Mouse (Mus musculus) spleen, adult 2 months (tissue): ENCODE results near the gene Pde8b. TPM values are rescaled to one million over a fixed set of nuclear protein-coding genes. Genes with fewer than 3 reads are reported as not detected.

ENCODE experiments used
- DNase-seq, 2 experiments: peaks; one replicate each; pipeline versions ENCODE4 v3.0.0 to v3.0.0-alpha.2; 2012 to 2021; ENCODE audit warnings: low spot score in 2 of 2, low read depth in 1 of 2
- H3K27ac ChIP-seq: fragments of 200-500 bp; 2 replicates; pipeline ENCODE4 v1.5.1; 2012; ENCODE audit warnings: low read length, inconsistent platforms; ENCODE audit not compliant: insufficient read depth
- H3K27me3 ChIP-seq: fragments of 200-500 bp; 2 replicates; pipeline ENCODE4 v1.6.1; 2012; ENCODE audit warnings: mild to moderate bottlenecking, moderate library complexity, low read length, inconsistent platforms; ENCODE audit not compliant: control insufficient read depth, insufficient read depth
- H3K36me3 ChIP-seq: fragments of 200-500 bp; 2 replicates; pipeline ENCODE4 v1.6.1; 2012; ENCODE audit warnings: mild to moderate bottlenecking, low read length, inconsistent platforms; ENCODE audit not compliant: control insufficient read depth, insufficient read depth
- H3K4me1 ChIP-seq: fragments of 200-500 bp; 2 replicates; pipeline ENCODE4 v1.6.1; 2011; ENCODE audit warnings: inconsistent platforms; ENCODE audit not compliant: control insufficient read depth, insufficient read depth, insufficient read length
- H3K4me3 ChIP-seq: fragments of 200-500 bp; 2 replicates; pipeline ENCODE4 v1.5.1; 2011; ENCODE audit warnings: mild to moderate bottlenecking, inconsistent platforms; ENCODE audit not compliant: insufficient read depth, insufficient read length; ENCODE audit errors: extremely low read depth
- CTCF ChIP-seq: fragments of 200-500 bp; IDR thresholded peaks from 2 replicates; pipeline ENCODE4 v1.5.1; 2011; ENCODE audit warnings: mild to moderate bottlenecking, inconsistent platforms; ENCODE audit not compliant: insufficient read depth, insufficient read length, insufficient replicate concordance; ENCODE audit errors: extremely low read depth
- POLR2A ChIP-seq: fragments of 200-500 bp; IDR thresholded peaks from 2 replicates; pipeline ENCODE4 v1.6.1; 2011; ENCODE audit warnings: low read depth, low read length, inconsistent platforms
- WGBS: fragments of 180-500 bp; shearing (Covaris S2); methylation state at CpG from one replicate; pipeline ENCODE4 v1.1.7; 2018; 5-methylcytosine and 5-hydroxymethylcytosine counted together
- polyA plus RNA-seq: library from polyadenylated mRNA; depleted of rRNA; stranded (reverse); fragments of >200 nt; gene quantifications from 2 replicates; pipeline ENCODE4 v1.2.3, GENCODE M21; 2012

Pde8b gene
- polyA plus RNA-seq, 1 experiment = 0.71 TPM

GRCm38 (mm10) chr13:95120570-95120969 is 129.6 kb downstream of the Pde8b start:
- H3K36me3 ChIP-seq = no peaks in the 10 kb centered on the region
- TF ChIP-seq POLR2A (no peak), CTCF (no peak)
- WGBS = 95% methylated on average over 4 of the region's 4 CpGs
- no peak overlapping the region for H3K4me3 ChIP-seq
- no peaks in the 10 kb centered on the region for H3K27me3 ChIP-seq
- H3K4me1 ChIP-seq = no peaks in the 10 kb centered on the region
- H3K27ac ChIP-seq = no peak overlapping the region
- DNase-seq = no peak

DNA sequence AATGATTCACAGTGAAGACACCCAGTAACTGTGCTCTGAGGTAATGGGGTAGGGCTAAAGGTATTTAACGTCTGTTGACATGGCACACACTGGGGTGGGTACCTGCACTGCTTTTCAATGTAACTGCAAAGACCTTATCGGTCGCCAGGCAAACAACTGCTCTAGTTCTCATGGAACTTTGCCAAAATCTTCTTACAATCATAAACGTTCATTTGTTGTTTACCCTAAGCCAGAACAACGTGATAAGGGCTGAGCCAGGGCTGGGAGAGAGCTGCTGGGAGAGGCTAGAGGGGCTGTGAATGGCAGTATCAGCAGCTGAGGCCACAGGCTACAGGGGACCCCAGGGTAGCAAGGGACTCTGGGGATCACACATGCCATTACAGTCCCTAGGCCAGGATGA is 136.4 kb downstream of the Pde8b start:
- no peaks in the 10 kb centered on the region for H3K4me1 ChIP-seq
- no peak for TF ChIP-seq CTCF
- no peak for TF ChIP-seq POLR2A
- H3K27me3 ChIP-seq = no peaks in the 10 kb centered on the region
- H3K36me3 ChIP-seq = no peaks in the 10 kb centered on the region
- WGBS = 54% methylated on average over 5 of the region's 5 CpGs
- H3K27ac ChIP-seq = no peak overlapping the region
- no peak for DNase-seq
- H3K4me3 ChIP-seq = no peak overlapping the region

GRCm38 (mm10) chr13:95109555-95109954 is 140.6 kb downstream of the Pde8b start:
- no peaks in the 10 kb centered on the region for H3K4me1 ChIP-seq
- DNase-seq = no peak
- WGBS = 60% methylated on average over 3 of the region's 3 CpGs
- H3K36me3 ChIP-seq = no peaks in the 10 kb centered on the region
- no peak overlapping the region for H3K27ac ChIP-seq
- H3K4me3 ChIP-seq = no peak overlapping the region
- no peaks in the 10 kb centered on the region for H3K27me3 ChIP-seq
- TF ChIP-seq POLR2A (no peak), CTCF (no peak)

DNA sequence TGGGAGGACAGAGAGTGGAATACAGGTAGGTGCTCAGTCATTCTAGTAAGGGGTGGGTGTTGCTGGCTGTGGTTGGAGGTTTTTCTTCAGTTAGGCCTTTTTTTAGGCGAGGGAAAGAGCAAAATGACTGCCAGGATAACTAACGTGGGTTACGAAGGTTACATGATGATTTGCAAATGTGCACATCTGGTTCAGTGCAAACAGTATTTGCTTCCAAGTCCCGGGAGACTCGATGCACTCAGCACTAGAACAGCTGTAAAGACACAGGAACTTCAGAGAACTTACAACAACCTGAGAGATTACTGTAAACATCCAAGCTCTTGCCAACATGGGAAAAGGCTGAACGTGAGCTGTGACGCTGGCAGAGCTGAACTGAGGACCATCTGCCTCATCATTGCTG is 142.1 kb downstream of the Pde8b start:
- H3K27me3 ChIP-seq = no peaks in the 10 kb centered on the region
- no peaks in the 10 kb centered on the region for H3K36me3 ChIP-seq
- no peaks in the 10 kb centered on the region for H3K4me1 ChIP-seq
- WGBS = 74% methylated on average over 7 of the region's 7 CpGs
- TF ChIP-seq POLR2A (no peak), CTCF (no peak)
- H3K4me3 ChIP-seq = no peak overlapping the region
- no peak overlapping the region for H3K27ac ChIP-seq
- DNase-seq = no peak

GRCm38 (mm10) chr13:95104865-95105264 is 145.3 kb downstream of the Pde8b start:
- TF ChIP-seq POLR2A (no peak), CTCF (no peak)
- 82% methylated on average over 4 of the region's 4 CpGs for WGBS
- no peak overlapping the region for H3K4me3 ChIP-seq
- H3K27ac ChIP-seq = no peak overlapping the region
- H3K4me1 ChIP-seq = no peaks in the 10 kb centered on the region
- H3K36me3 ChIP-seq = no peaks in the 10 kb centered on the region
- no peaks in the 10 kb centered on the region for H3K27me3 ChIP-seq
- DNase-seq = no peak

DNA sequence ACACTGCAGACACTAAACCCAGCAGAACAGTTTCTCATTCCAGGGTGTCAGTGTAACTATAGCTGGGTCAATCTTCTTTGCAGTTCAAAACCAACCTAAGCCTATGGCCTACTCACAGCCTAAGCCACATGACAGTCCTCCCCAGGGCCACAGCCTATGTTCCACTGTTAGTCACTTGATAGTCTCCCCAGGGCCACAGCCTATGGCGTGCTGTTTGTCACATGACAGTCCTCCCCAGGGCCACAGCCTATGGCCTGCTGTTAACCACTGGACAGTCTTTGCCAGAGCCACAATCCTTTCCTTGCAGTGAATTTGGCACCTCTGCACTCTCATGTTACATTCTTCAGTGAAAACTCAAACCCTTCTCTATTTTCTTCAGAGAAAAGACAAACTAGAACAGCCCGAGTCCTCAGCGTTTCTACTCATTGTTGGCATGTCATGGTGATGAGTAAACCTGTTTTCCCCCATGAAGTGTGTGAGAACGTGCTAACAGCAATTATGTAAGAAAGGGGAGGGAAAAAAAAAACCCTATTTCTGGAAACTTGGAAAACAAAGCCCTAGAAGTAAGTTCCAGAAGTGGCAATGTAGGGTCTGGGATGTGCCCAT is 147.0 kb downstream of the Pde8b start:
- no peak overlapping the region for H3K4me3 ChIP-seq
- 81% methylated on average over 4 of the region's 4 CpGs for WGBS
- H3K27ac ChIP-seq = no peak overlapping the region
- TF ChIP-seq POLR2A (no peak), CTCF (no peak)
- H3K27me3 ChIP-seq = no peaks in the 10 kb centered on the region
- no peaks in the 10 kb centered on the region for H3K4me1 ChIP-seq
- H3K36me3 ChIP-seq = no peaks in the 10 kb centered on the region
- DNase-seq = no peak

DNA sequence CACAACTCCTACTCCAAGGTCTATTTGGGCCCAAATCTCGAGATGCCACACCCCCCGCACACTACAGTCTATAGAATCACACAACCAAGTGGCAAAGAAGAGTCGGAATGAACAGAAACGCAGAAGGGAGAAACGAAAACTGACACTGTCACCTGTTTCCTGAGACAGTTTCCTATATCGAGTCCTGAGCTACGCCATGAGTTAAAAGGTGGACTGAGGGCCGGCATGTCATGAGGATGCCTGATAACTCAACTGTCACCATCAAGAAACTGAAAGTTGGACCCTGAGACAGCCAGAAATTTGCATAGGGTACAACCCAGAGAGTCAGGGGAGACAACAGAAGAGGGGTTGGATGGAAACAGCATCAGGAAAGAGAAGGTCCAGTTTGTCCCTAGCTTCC is 148.8 kb downstream of the Pde8b start:
- no peak overlapping the region for H3K27ac ChIP-seq
- no peaks in the 10 kb centered on the region for H3K4me1 ChIP-seq
- TF ChIP-seq POLR2A = no peak
- no peak for TF ChIP-seq CTCF
- WGBS = 70% methylated on average over 8 of the region's 8 CpGs
- no peak for DNase-seq
- no peaks in the 10 kb centered on the region for H3K27me3 ChIP-seq
- no peak overlapping the region for H3K4me3 ChIP-seq
- no peaks in the 10 kb centered on the region for H3K36me3 ChIP-seq
